Mouse (Mus musculus): ENCODE data around the gene Rock2. TPM values are rescaled to one million over a fixed set of nuclear protein-coding genes. Genes with fewer than 3 reads are reported as not detected.

Gene Rock2
- total RNA-seq, 1 experiment = 44.5 TPM

- Histone ChIP-seq H3K4me3 (ENCODE audit: insufficient read depth in 1 of 2, low read depth in 1 of 2, low read length in 2 of 2, poor library complexity in 1 of 2, severe bottlenecking in 1 of 2) (no peak overlapping the region), H3K36me3 (ENCODE audit: control insufficient read depth, insufficient read depth, low read length, poor library complexity, severe bottlenecking) (no peaks in the 10 kb centered on the region), H3K4me1 (ENCODE audit: control insufficient read depth in 2 of 2, insufficient read depth in 2 of 2, low read length in 2 of 2, poor library complexity in 1 of 2) (no peaks in the 10 kb centered on the region; a peak in 1 of 4 replicates), H3K9ac (ENCODE audit: insufficient read depth, low read depth, low read length, poor library complexity, severe bottlenecking) (no peak overlapping the region), H3K9me3 (ENCODE audit: control insufficient read depth, insufficient read depth, low read depth, low read length) (no peaks in the 10 kb centered on the region), H3K27ac (ENCODE audit: insufficient read depth, low read depth, low read length, poor library complexity, severe bottlenecking) (no peak overlapping the region)
- TF ChIP-seq CHD2 (IDR thresholded peaks at IDR 0.05; ENCODE audit: low read depth, low read length) = no peak
- no peak for TF ChIP-seq HCFC1 (IDR thresholded peaks at IDR 0.05; ENCODE audit: borderline replicate concordance, insufficient read depth, low read length)
- no peak for TF ChIP-seq MAFK (IDR thresholded peaks at IDR 0.05; ENCODE audit: insufficient read depth, low read depth, low read length)
- TF ChIP-seq ZC3H11A (IDR thresholded peaks at IDR 0.05; ENCODE audit: borderline replicate concordance, low read depth, low read length) = no peak
- no peak for TF ChIP-seq ZNF384 (IDR thresholded peaks at IDR 0.05; ENCODE audit: low read depth, low read length)
- DNase-seq (ENCODE audit: low read depth, low spot score) = no peak
- in situ Hi-C loops (cut with MboI; ENCODE audit: low sequenced_read_pairs in 2 of 2, unreplicated experiment in 2 of 2) = no loop called here
Observed at GRCm38 (mm10) chr12:16883111-16883510, 11.6 kb upstream of the Rock2 start.

DNA sequence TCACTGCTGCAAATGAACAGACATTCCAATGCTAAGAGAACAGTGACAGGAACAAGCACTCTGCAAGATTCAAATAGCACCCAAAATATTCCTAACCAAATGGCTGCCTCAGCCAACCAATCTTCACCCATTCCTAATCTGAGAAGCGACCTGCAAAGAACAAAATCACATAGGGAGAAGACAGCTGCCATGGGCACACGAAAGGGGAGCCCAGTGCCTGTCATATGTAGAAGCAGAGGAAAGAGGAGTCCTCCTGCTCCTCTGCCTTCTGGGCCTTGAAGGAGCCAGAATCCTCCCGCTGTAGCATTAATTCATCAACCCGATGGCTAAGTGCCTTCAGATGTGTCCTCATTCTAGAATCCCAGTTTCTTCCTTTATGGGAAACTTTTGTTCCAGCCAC lies 10.2 kb upstream of the Rock2 start:
- H3K4me3 ChIP-seq (ENCODE audit: insufficient read depth in 1 of 2, low read depth in 1 of 2, low read length in 2 of 2, poor library complexity in 1 of 2, severe bottlenecking in 1 of 2) = no peak overlapping the region
- in situ Hi-C loops (cut with MboI; ENCODE audit: low sequenced_read_pairs in 2 of 2, unreplicated experiment in 2 of 2) = no loop called here
- DNase-seq (ENCODE audit: low read depth, low spot score) = no peak
- H3K4me1 ChIP-seq (ENCODE audit: control insufficient read depth in 2 of 2, insufficient read depth in 2 of 2, low read length in 2 of 2, poor library complexity in 1 of 2) = no peaks in the 10 kb centered on the region; a peak in 1 of 4 replicates
- H3K9ac ChIP-seq (ENCODE audit: insufficient read depth, low read depth, low read length, poor library complexity, severe bottlenecking) = no peak overlapping the region
- H3K9me3 ChIP-seq (ENCODE audit: control insufficient read depth, insufficient read depth, low read depth, low read length) = no peaks in the 10 kb centered on the region
- TF ChIP-seq MAFK (IDR thresholded peaks at IDR 0.05; ENCODE audit: insufficient read depth, low read depth, low read length) (no peak), HCFC1 (IDR thresholded peaks at IDR 0.05; ENCODE audit: borderline replicate concordance, insufficient read depth, low read length) (no peak), ZNF384 (IDR thresholded peaks at IDR 0.05; ENCODE audit: low read depth, low read length) (no peak), ZC3H11A (IDR thresholded peaks at IDR 0.05; ENCODE audit: borderline replicate concordance, low read depth, low read length) (no peak), CHD2 (IDR thresholded peaks at IDR 0.05; ENCODE audit: low read depth, low read length) (no peak)
- H3K36me3 ChIP-seq (ENCODE audit: control insufficient read depth, insufficient read depth, low read length, poor library complexity, severe bottlenecking) = no peaks in the 10 kb centered on the region
- H3K27ac ChIP-seq (ENCODE audit: insufficient read depth, low read depth, low read length, poor library complexity, severe bottlenecking) = no peak overlapping the region

DNA sequence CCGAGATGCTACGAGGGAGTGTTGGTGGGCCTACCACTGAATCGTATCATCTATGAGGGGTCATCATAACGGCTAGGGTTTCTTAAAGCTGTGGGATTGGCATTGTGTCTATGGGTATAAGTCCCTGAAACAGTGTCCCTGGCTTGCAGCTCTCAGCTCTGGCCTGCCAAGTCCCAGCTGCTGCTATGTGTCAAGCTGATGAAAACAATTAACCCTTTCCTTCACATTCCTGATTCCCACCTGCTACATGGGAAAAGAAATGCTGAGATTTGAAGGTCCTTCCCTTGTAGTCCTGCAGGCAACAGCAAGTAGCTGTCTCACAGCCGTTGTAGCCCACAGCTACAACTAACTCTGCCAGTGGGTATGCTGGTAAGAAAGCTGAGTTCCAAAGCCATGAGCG lies 8.3 kb upstream of the Rock2 start:
- no peak overlapping the region for H3K4me3 ChIP-seq (ENCODE audit: insufficient read depth in 1 of 2, low read depth in 1 of 2, low read length in 2 of 2, poor library complexity in 1 of 2, severe bottlenecking in 1 of 2)
- no peak for DNase-seq (ENCODE audit: low read depth, low spot score)
- H3K9ac ChIP-seq (ENCODE audit: insufficient read depth, low read depth, low read length, poor library complexity, severe bottlenecking) = no peak overlapping the region
- H3K4me1 ChIP-seq (ENCODE audit: control insufficient read depth in 2 of 2, insufficient read depth in 2 of 2, low read length in 2 of 2, poor library complexity in 1 of 2) = no peaks in the 10 kb centered on the region
- TF ChIP-seq ZNF384 (IDR thresholded peaks at IDR 0.05; ENCODE audit: low read depth, low read length) = no peak
- H3K9me3 ChIP-seq (ENCODE audit: control insufficient read depth, insufficient read depth, low read depth, low read length) = no peaks in the 10 kb centered on the region
- no peak overlapping the region for H3K27ac ChIP-seq (ENCODE audit: insufficient read depth, low read depth, low read length, poor library complexity, severe bottlenecking)
- in situ Hi-C loops (cut with MboI; ENCODE audit: low sequenced_read_pairs in 2 of 2, unreplicated experiment in 2 of 2) = no loop called here
- H3K36me3 ChIP-seq (ENCODE audit: control insufficient read depth, insufficient read depth, low read length, poor library complexity, severe bottlenecking) = no peaks in the 10 kb centered on the region

GRCm38 (mm10) chr12:16893039-16893438 lies 1.7 kb upstream of the Rock2 start:
- DNase-seq (ENCODE audit: low read depth, low spot score) = no peak
- TF ChIP-seq HCFC1 (IDR thresholded peaks at IDR 0.05; ENCODE audit: borderline replicate concordance, insufficient read depth, low read length) (no peak), ZC3H11A (IDR thresholded peaks at IDR 0.05; ENCODE audit: borderline replicate concordance, low read depth, low read length) (no peak), ZNF384 (IDR thresholded peaks at IDR 0.05; ENCODE audit: low read depth, low read length) (no peak), CHD2 (IDR thresholded peaks at IDR 0.05; ENCODE audit: low read depth, low read length) (no peak), MAFK (IDR thresholded peaks at IDR 0.05; ENCODE audit: insufficient read depth, low read depth, low read length) (no peak)
- Histone ChIP-seq H3K4me1 (ENCODE audit: control insufficient read depth in 2 of 2, insufficient read depth in 2 of 2, low read length in 2 of 2, poor library complexity in 1 of 2) (peaks cover 3 to 15% of the 10 kb centered on the region in 2 experiments; a peak in 3 of 4 replicates), H3K9ac (ENCODE audit: insufficient read depth, low read depth, low read length, poor library complexity, severe bottlenecking) (no peak overlapping the region; the same call in 1 of the 2 replicates), H3K27ac (ENCODE audit: insufficient read depth, low read depth, low read length, poor library complexity, severe bottlenecking) (no peak overlapping the region), H3K36me3 (ENCODE audit: control insufficient read depth, insufficient read depth, low read length, poor library complexity, severe bottlenecking) (no peaks in the 10 kb centered on the region), H3K9me3 (ENCODE audit: control insufficient read depth, insufficient read depth, low read depth, low read length) (no peaks in the 10 kb centered on the region), H3K4me3 (ENCODE audit: insufficient read depth in 1 of 2, low read depth in 1 of 2, low read length in 2 of 2, poor library complexity in 1 of 2, severe bottlenecking in 1 of 2) (no peak overlapping the region)
- in situ Hi-C loops (cut with MboI; ENCODE audit: low sequenced_read_pairs in 2 of 2, unreplicated experiment in 2 of 2) = no loop called here

Data from ES-E14 (cell line).